Mouse (Mus musculus) stomach, postnatal 0 days (tissue): ENCODE results near the gene Commd1. TPM values are rescaled to one million over a fixed set of nuclear protein-coding genes. Genes with fewer than 3 reads are reported as not detected.

Experiments used
- ATAC-seq: fragments of 200-750 bp; cut with Nextera tagmentation; 2 replicates; pipeline ENCODE4 v1.8.0; 2017; ENCODE audit not compliant: low FRiP score, low TSS enrichment
- DNase-seq: peaks from one replicate; pipeline ENCODE4 v3.0.0-alpha.2; 2016; ENCODE audit warnings: low spot score
- H3K27ac ChIP-seq: fragments of 300-500 bp; sonication (generic); replicated peaks from 2 replicates; pipeline ENCODE4 v1.5.1; 2014; ENCODE audit warnings: mild to moderate bottlenecking, control low read depth
- H3K27me3 ChIP-seq: fragments of 300-500 bp; sonication (generic); 2 replicates; pipeline ENCODE4 v1.6.1; 2014; ENCODE audit warnings: low read length; ENCODE audit not compliant: control insufficient read depth, insufficient read depth
- H3K36me3 ChIP-seq: fragments of 300-500 bp; sonication (generic); 2 replicates; pipeline ENCODE4 v1.6.1; 2014; ENCODE audit warnings: low read length, mixed read lengths; ENCODE audit not compliant: control insufficient read depth, insufficient read depth
- H3K4me1 ChIP-seq: fragments of 300-500 bp; sonication (generic); replicated peaks from 2 replicates; pipeline ENCODE4 v1.6.1; 2014; ENCODE audit warnings: antibody characterized with exemption; ENCODE audit not compliant: control insufficient read depth, insufficient read depth
- H3K4me2 ChIP-seq: fragments of 300-500 bp; sonication (generic); replicated peaks from 2 replicates; pipeline ENCODE4 v1.6.1; 2014; ENCODE audit warnings: low read depth, mild to moderate bottlenecking, control low read depth, moderate library complexity
- H3K4me3 ChIP-seq: fragments of 300-500 bp; sonication (generic); 2 replicates; pipeline ENCODE4 v1.5.1; 2014; ENCODE audit warnings: low read depth, low read length, control low read depth
- H3K9ac ChIP-seq: fragments of 300-500 bp; sonication (generic); 2 replicates; pipeline ENCODE4 v1.6.1; 2014; ENCODE audit warnings: mild to moderate bottlenecking, low read length, control low read depth, mixed read lengths
- H3K9me3 ChIP-seq: fragments of 300-500 bp; sonication (generic); 2 replicates; pipeline ENCODE4 v1.6.1; 2016; ENCODE audit warnings: low read length; ENCODE audit not compliant: control insufficient read depth
- CTCF ChIP-seq: IDR thresholded peaks from 2 replicates; pipeline ENCODE4 v1.5.1; 2016; ENCODE audit warnings: antibody characterized with exemption, low read depth, mild to moderate bottlenecking, moderate library complexity
- EP300 ChIP-seq: optimal IDR thresholded peaks from 2 replicates; pipeline ENCODE3; 2016; ENCODE audit warnings: antibody characterized with exemption
- WGBS: fragments of 180-500 bp; shearing (Covaris S2); extraction: QIAGEN DNeasy Blood & Tissue Kit; methylation state at CpG from one replicate; pipeline ENCODE4 v1.1.7; 2014; 5-methylcytosine and 5-hydroxymethylcytosine counted together
- polyA plus RNA-seq: library from polyadenylated mRNA; unstranded; fragments of >200 nt; fragmentation: Nextera tagmentation; extraction: Ambion mirVana; gene quantifications from 2 replicates; pipeline ENCODE4 v1.2.1, GENCODE M21; 2015

Commd1 gene
- polyA plus RNA-seq, 1 experiment from 2014 or later = 269 TPM

- ATAC-seq (peak; percentile 88), DNase-seq (peak; percentile 83)
- H3K4me1 ChIP-seq = no peaks in the 10 kb centered on the region
- TF ChIP-seq EP300 (no peak), CTCF (peak; percentile 55)
- H3K27me3 ChIP-seq = no peaks in the 10 kb centered on the region
- peak overlapping the region; percentile 61 for H3K4me2 ChIP-seq
- H3K4me3 ChIP-seq = peak overlapping the region; percentile 58
- H3K27ac ChIP-seq = peak overlapping the region; percentile 85
- H3K36me3 ChIP-seq = peaks cover 9% of the 10 kb centered on the region
- H3K9me3 ChIP-seq = no peaks in the 10 kb centered on the region
- H3K9ac ChIP-seq = peak overlapping the region; percentile 73
- under 1% methylated on average over 40 of the region's 40 CpGs for WGBS
These were observed 26.1 kb upstream of the Commd1 start for GRCm38 (mm10) chr11:23008181-23008823.

DNA sequence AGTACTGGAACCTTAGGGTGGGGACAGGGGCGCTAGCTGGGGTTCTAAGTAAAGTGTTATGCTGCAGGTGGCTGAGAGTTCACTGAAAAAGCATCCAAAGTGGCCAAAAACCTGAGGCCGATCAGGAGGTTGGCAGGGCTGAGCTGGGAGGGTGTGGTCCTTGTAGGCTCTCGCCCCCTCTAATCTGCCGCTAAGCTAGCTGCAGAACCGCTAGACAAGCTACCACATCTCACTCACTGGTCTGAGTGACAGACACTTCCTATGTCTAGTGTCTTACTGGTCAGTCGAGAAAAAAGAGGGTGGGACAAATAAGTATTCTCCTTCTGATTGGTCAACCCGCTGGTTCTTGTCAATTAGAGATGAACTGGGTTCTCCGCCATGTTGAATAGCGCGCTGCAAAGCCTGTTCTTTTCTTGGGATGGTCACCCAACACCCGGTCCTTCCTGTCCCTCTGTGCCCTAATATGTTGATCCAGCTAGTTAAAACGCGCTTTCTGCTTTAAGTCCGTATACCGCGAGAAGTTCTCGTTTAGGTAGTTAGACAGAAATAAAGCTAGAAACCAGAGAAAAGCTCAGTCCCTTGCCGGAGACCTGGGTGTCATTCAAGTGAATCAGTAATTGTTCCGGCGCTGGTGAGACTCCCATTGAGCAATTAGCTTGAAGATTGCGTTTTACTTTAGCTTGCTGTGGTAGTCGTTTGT is 25.4 kb upstream of the Commd1 start, which contains the start of gene Fam161a:
TSS of gene Fam161a (plus strand) at position 51 of the 700 bp plus-strand sequence.
- H3K27me3 ChIP-seq = no peaks in the 10 kb centered on the region
- no peaks in the 10 kb centered on the region for H3K4me1 ChIP-seq
- H3K9ac ChIP-seq = peak within 1 kb of the TSS; percentile 73
- ATAC-seq = peak; percentile 95
- WGBS = 2% methylated on average over 22 of the region's 22 CpGs
- H3K4me2 ChIP-seq = peak within 1 kb of the TSS; percentile 61
- H3K4me3 ChIP-seq = peak within 1 kb of the TSS; percentile 58
- peak; percentile 60 for DNase-seq
- H3K36me3 ChIP-seq = peaks cover 10% of the 10 kb centered on the region
- TF ChIP-seq EP300 = no peak
- TF ChIP-seq CTCF = no peak
- no peaks in the 10 kb centered on the region for H3K9me3 ChIP-seq
- H3K27ac ChIP-seq = peak within 1 kb of the TSS; percentile 85

GRCm38 (mm10) chr11:23007166-23007480 is 24.9 kb upstream of the Commd1 start:
- 5% methylated on average over 6 of the region's 6 CpGs for WGBS
- no peak for DNase-seq
- Histone ChIP-seq H3K36me3 (peaks cover 15% of the 10 kb centered on the region), H3K9me3 (no peaks in the 10 kb centered on the region), H3K4me2 (peak overlapping the region; percentile 61), H3K27me3 (no peaks in the 10 kb centered on the region), H3K9ac (no peak overlapping the region), H3K4me1 (no peaks in the 10 kb centered on the region), H3K27ac (no peak overlapping the region), H3K4me3 (peak overlapping the region; percentile 58)
- TF ChIP-seq CTCF (no peak), EP300 (no peak)
- peak; percentile 44 for ATAC-seq

GRCm38 (mm10) chr11:23005276-23005675 is 23.1 kb upstream of the Commd1 start:
- DNase-seq = no peak
- H3K4me1 ChIP-seq = no peaks in the 10 kb centered on the region
- peaks cover 22% of the 10 kb centered on the region for H3K36me3 ChIP-seq
- ATAC-seq = no peak
- H3K27ac ChIP-seq = no peak overlapping the region
- H3K27me3 ChIP-seq = no peaks in the 10 kb centered on the region
- TF ChIP-seq CTCF (no peak), EP300 (no peak)
- WGBS = 80% methylated on average over 1 of the region's 1 CpGs
- no peak overlapping the region for H3K4me3 ChIP-seq
- H3K9ac ChIP-seq = no peak overlapping the region
- no peaks in the 10 kb centered on the region for H3K9me3 ChIP-seq
- no peak overlapping the region for H3K4me2 ChIP-seq

DNA sequence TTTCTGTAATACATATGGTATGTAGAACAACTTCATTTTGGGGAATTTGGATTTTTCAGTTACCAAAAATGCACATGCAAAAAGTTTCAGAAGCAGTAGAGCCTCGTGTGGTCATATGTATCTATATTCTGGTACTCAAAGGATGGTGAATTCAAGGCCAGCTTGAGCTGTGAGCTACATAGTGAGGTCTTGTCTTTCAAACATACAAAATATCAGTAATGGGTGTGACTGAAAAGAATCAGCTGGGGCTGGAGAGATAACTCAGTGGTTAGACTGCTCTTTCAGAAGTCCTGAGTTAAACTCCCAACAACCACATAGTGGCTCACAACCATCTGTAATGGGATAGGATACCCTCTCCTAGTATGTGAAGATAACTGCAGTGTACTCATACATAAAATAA is 16.1 kb upstream of the Commd1 start:
- no peak for ATAC-seq
- H3K9ac ChIP-seq = no peak overlapping the region

DNA sequence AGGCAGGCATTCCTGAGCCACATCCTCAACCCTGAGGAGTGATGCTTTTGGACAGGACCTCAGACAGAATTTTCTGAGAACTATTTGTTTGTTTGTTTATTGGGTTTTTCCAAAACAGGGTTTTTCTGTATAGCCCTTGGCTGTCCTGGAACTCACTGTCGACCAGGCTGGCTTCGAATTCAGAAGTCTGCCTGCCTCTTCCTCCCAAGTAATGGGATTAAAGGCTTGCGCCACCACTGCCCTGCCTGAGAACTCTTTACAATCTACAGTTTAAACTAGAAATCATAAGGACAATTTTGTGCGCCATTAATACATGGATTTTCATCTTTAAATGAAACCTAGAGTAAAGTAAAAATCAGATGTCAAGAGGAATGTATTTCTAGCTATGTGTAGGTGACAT is 13.3 kb upstream of the Commd1 start:
- H3K9ac ChIP-seq = no peak overlapping the region
- TF ChIP-seq CTCF (no peak), EP300 (no peak)
- no peaks in the 10 kb centered on the region for H3K9me3 ChIP-seq
- no peak overlapping the region for H3K4me2 ChIP-seq
- H3K4me3 ChIP-seq = no peak overlapping the region
- WGBS = 91% methylated on average over 4 of the region's 4 CpGs
- H3K36me3 ChIP-seq = peaks cover 12% of the 10 kb centered on the region; the same call in 1 of the 2 replicates
- H3K27me3 ChIP-seq = no peaks in the 10 kb centered on the region
- no peak overlapping the region for H3K27ac ChIP-seq
- no peaks in the 10 kb centered on the region for H3K4me1 ChIP-seq
- ATAC-seq (no peak), DNase-seq (no peak)

More for the DNA sequence above, 16.1 kb upstream of the Commd1 start:
- DNase-seq = no peak
- Histone ChIP-seq H3K4me2 (no peak overlapping the region), H3K9me3 (no peaks in the 10 kb centered on the region), H3K4me1 (no peaks in the 10 kb centered on the region), H3K27ac (no peak overlapping the region), H3K27me3 (no peaks in the 10 kb centered on the region), H3K36me3 (peaks cover 25% of the 10 kb centered on the region), H3K4me3 (no peak overlapping the region)
- no peak for TF ChIP-seq EP300
- 71% methylated on average over 1 of the region's 1 CpGs for WGBS
